Mouse (Mus musculus) A20 (cell line): ENCODE data around the gene Zswim7.

Experiments
- DNase-seq: peaks from one replicate; pipeline ENCODE4 v3.0.0-alpha.2; 2011; ENCODE audit warnings: low read depth, low spot score

The Zswim7 gene

GRCm38 (mm10) chr11:62253380-62253779 lies 27.8 kb downstream of the Zswim7 start:
- no peak for DNase-seq

GRCm38 (mm10) chr11:62251047-62251446 lies 30.1 kb downstream of the Zswim7 start:
- no peak for DNase-seq

- peak; percentile 13 for DNase-seq
Measured at GRCm38 (mm10) chr11:62249266-62250037, 31.7 kb downstream of the Zswim7 start.

- peak; percentile 40 for DNase-seq
Measured at GRCm38 (mm10) chr11:62248401-62249244, 32.6 kb downstream of the Zswim7 start, which contains the start of gene Adora2b. Gene Adora2b (plus strand): TSS chr11:62248984.

- no peak for DNase-seq
Measured at GRCm38 (mm10) chr11:62247759-62248400, 33.3 kb downstream of the Zswim7 start.

- DNase-seq: no peak
Measured at GRCm38 (mm10) chr11:62244471-62244870, 36.7 kb downstream of the Zswim7 start.

GRCm38 (mm10) chr11:62243871-62244270 lies 37.3 kb downstream of the Zswim7 start:
- no peak for DNase-seq

- no peak for DNase-seq
Measured at GRCm38 (mm10) chr11:62240631-62241261, 40.4 kb downstream of the Zswim7 start.

GRCm38 (mm10) chr11:62224797-62225196 lies 56.4 kb downstream of the Zswim7 start:
- DNase-seq: no peak

GRCm38 (mm10) chr11:62223962-62224361 lies 57.2 kb downstream of the Zswim7 start:
- DNase-seq: no peak

GRCm38 (mm10) chr11:62223416-62223815 lies 57.8 kb downstream of the Zswim7 start:
- no peak for DNase-seq

- DNase-seq: no peak
Measured at GRCm38 (mm10) chr11:62220756-62221510, 60.2 kb downstream of the Zswim7 start.

GRCm38 (mm10) chr11:62217751-62218150 lies 63.4 kb downstream of the Zswim7 start:
- DNase-seq: peak; percentile 30
